Comparison of ENCODE assay signal across 19 mouse cellular contexts in genomic region chr11:118182353-118182752, GRCm38 (mm10). TPM values are rescaled to one million over a fixed set of nuclear protein-coding genes. Genes with fewer than 3 reads are reported as not detected.
DNase-seq lines count a peak whose midpoint lies in the region; ATAC-seq and TF ChIP-seq lines count a peak whose summit lies in the region.
"Had no signal": no experiment of that assay in that cellular context is flagged by ENCODE, and none has a peak within 500 bp of the region (broad histone marks: within the 10 kb centered on the region; RNA-seq: fewer than 3 reads in every experiment).

No protein-coding gene starts in this region.

- no peaks in the 10 kb centered on the region for H3K27me3 ChIP-seq in heart, embryonic 10.5 days (ENCODE audit: insufficient read depth, poor library complexity, severe bottlenecking)
- no peaks in the 10 kb centered on the region for H3K27me3 ChIP-seq in heart, embryonic 14.5 days (ENCODE audit: control insufficient read depth, insufficient read depth, low read length)
- H3K27me3 ChIP-seq in heart, adult 2 months (ENCODE audit: control insufficient read depth, insufficient read depth, low read length), result no peaks in the 10 kb centered on the region
- no peaks in the 10 kb centered on the region for H3K27me3 ChIP-seq in spleen, adult 2 months (ENCODE audit: control insufficient read depth, insufficient read depth, low read length)
- H3K27me3 ChIP-seq: CH12.LX; embryonic facial prominence, embryonic 13.5 days; forebrain, embryonic 12.5 days; hindbrain, embryonic 12.5 days; Patski had no signal

- WGBS in heart, embryonic 10.5 days, result 88% methylated on average over 4 of the region's 4 CpGs
- 72% methylated on average over 4 of the region's 4 CpGs for WGBS in heart, embryonic 14.5 days
- WGBS in heart, adult 2 months, result 88% methylated on average over 4 of the region's 4 CpGs
- WGBS in spleen, adult 2 months, result 87% methylated on average over 4 of the region's 4 CpGs

- no peak for TF ChIP-seq POLR2A in heart, adult 2 months (IDR thresholded peaks at IDR 0.05; ENCODE audit: insufficient read depth, low read depth, low read length)
- no peak for TF ChIP-seq POLR2A in spleen, adult 2 months (IDR thresholded peaks at IDR 0.05; ENCODE audit: low read depth, low read length)

- DNase-seq in heart, embryonic 10.5 days (ENCODE audit: low spot score), result no peak
- DNase-seq in heart, adult 11 months, result no peak
- DNase-seq in heart, adult 2 months, result no peak
- DNase-seq in spleen, adult 2 months (ENCODE audit: low read depth in 1 of 2, low spot score in 2 of 2), result no peak
- no peak for DNase-seq in spleen, adult 12 weeks (ENCODE audit: low spot score)
- DNase-seq: adrenal gland, postnatal 14 days; cerebellum, postnatal 36 days; gastrocnemius, postnatal 10 days; heart, postnatal 14 days had no signal

- H3K9ac ChIP-seq in heart, embryonic 14.5 days (ENCODE audit: low read length), result 0 out of 2 replicates have a peak overlapping the region, but pooled peaks have one; percentile 27
- no peak overlapping the region for H3K9ac ChIP-seq in heart, adult 2 months (ENCODE audit: low read depth, low read length)
- H3K9ac ChIP-seq: embryonic facial prominence, embryonic 13.5 days; forebrain, embryonic 12.5 days; hindbrain, embryonic 12.5 days had no signal

- H3K4me3 ChIP-seq in heart, embryonic 10.5 days, result no peak overlapping the region
- H3K4me3 ChIP-seq in heart, embryonic 14.5 days (ENCODE audit: control insufficient read depth in 1 of 2, insufficient read depth in 1 of 2, low read depth in 1 of 2, low read length in 2 of 2), result no peak overlapping the region
- H3K4me3 ChIP-seq in heart, adult 2 months, result no peak overlapping the region
- H3K4me3 ChIP-seq in spleen, adult 2 months (ENCODE audit: extremely low read depth, insufficient read depth, insufficient read length), result no peak overlapping the region
- H3K4me3 ChIP-seq: embryonic facial prominence, embryonic 13.5 days; forebrain, embryonic 12.5 days; hindbrain, embryonic 12.5 days had no signal

- no peaks in the 10 kb centered on the region; the same call in 1 of the 2 replicates for H3K79me2 ChIP-seq in heart, adult 2 months (replicated peaks; ENCODE audit: control insufficient read depth, insufficient read depth, low read length)

- no peak for TF ChIP-seq EP300 in heart, adult 2 months (IDR thresholded peaks at IDR 0.05; ENCODE audit: insufficient read depth, low read depth, low read length)

- H3K36me3 ChIP-seq in heart, embryonic 10.5 days, result peaks cover 70% of the 10 kb centered on the region
- H3K36me3 ChIP-seq in heart, embryonic 14.5 days (ENCODE audit: control insufficient read depth, insufficient read depth, low read length), result peaks cover 87% of the 10 kb centered on the region
- peaks cover 10% of the 10 kb centered on the region for H3K36me3 ChIP-seq in heart, adult 2 months (ENCODE audit: control insufficient read depth, insufficient read depth, low read length)
- H3K36me3 ChIP-seq in spleen, adult 2 months (ENCODE audit: control insufficient read depth, insufficient read depth, low read length), result peaks cover 51% of the 10 kb centered on the region

- ATAC-seq in heart, embryonic 14.5 days (ENCODE audit: insufficient number of reproducible peaks, insufficient read depth, low FRiP score, low read depth), result no peak
- ATAC-seq: activated CD4-positive, CD25-positive, alpha-beta regulatory T cell, adult 4 months; hindbrain, embryonic 16.5 days; inflammation-experienced regulatory T-cells, adult 6 months; intestine, postnatal 0 days; Patski had no signal

- no peak for TF ChIP-seq CTCF in heart, adult 2 months (IDR thresholded peaks at IDR 0.05)
- TF ChIP-seq CTCF in spleen, adult 2 months (IDR thresholded peaks at IDR 0.05; ENCODE audit: extremely low read depth, insufficient read depth, insufficient read length, insufficient replicate concordance), result no peak

- peaks cover 21% of the 10 kb centered on the region for H3K4me1 ChIP-seq in heart, embryonic 10.5 days
- peaks cover 11 to 30% of the 10 kb centered on the region in 2 experiments for H3K4me1 ChIP-seq in heart, embryonic 14.5 days (ENCODE audit: control insufficient read depth in 2 of 2, insufficient read depth in 2 of 2, low read length in 2 of 2)
- H3K4me1 ChIP-seq in heart, adult 2 months (ENCODE audit: control insufficient read depth, insufficient read depth, low read length), result peaks cover 10% of the 10 kb centered on the region
- H3K4me1 ChIP-seq in spleen, adult 2 months (ENCODE audit: control insufficient read depth, insufficient read depth, insufficient read length), result peaks cover 10% of the 10 kb centered on the region; the same call in 1 of the 2 replicates
- H3K4me1 ChIP-seq: forebrain, embryonic 12.5 days; hindbrain, embryonic 12.5 days had no signal

- H3K9me3 ChIP-seq in heart, embryonic 10.5 days, result no peaks in the 10 kb centered on the region
- no peaks in the 10 kb centered on the region for H3K9me3 ChIP-seq in heart, embryonic 14.5 days (ENCODE audit: control insufficient read depth, low read length)
- H3K9me3 ChIP-seq: embryonic facial prominence, embryonic 13.5 days; forebrain, embryonic 12.5 days; hindbrain, embryonic 12.5 days had no signal

- H3K27ac ChIP-seq in heart, embryonic 10.5 days, result peak overlapping the region; percentile 30; the same call in 1 of the 2 replicates
- H3K27ac ChIP-seq in heart, embryonic 14.5 days (replicated peaks in 1 of 2; ENCODE audit: control insufficient read depth in 1 of 2, insufficient read depth in 1 of 2, low read depth in 2 of 2, low read length in 2 of 2), result 0 out of 4 replicates have a peak overlapping the region, but pooled peaks of 1 of the 2 experiments have one; percentile 43
- H3K27ac ChIP-seq in heart, adult 2 months, result no peak overlapping the region
- H3K27ac ChIP-seq in spleen, adult 2 months (ENCODE audit: insufficient read depth, low read length), result peak overlapping the region; percentile 43; the same call in 1 of the 2 replicates
- H3K27ac ChIP-seq: embryonic facial prominence, embryonic 13.5 days; forebrain, embryonic 12.5 days; hindbrain, embryonic 12.5 days had no signal

- no peak overlapping the region for H3K4me2 ChIP-seq in heart, embryonic 14.5 days (ENCODE audit: low read length)
- H3K4me2 ChIP-seq: embryonic facial prominence, embryonic 13.5 days; forebrain, embryonic 12.5 days; hindbrain, embryonic 12.5 days had no signal

- intact Hi-C loops in heart, adult 2 months (cut with DNase I), result loop anchor here (5.0 kb wide), 1 partner anchor 35 kb away; no protein-coding TSS in a partner anchor

RNA-seq across cellular contexts. Expression of gene Dnah17, which starts 51.9 kb away (rescaled TPM):
- 0.12 and 0.14 TPM in 2 replicates for polyA plus RNA-seq in heart, embryonic 10.5 days (2016; fragmentation: Nextera tagmentation; extraction: Ambion mirVana)
- 0.11 and 0.23 TPM in 2 replicates for polyA plus RNA-seq in heart, embryonic 14.5 days (2014; fragmentation: Nextera tagmentation; extraction: Ambion mirVana)
- total RNA-seq in heart, adult 2 months (2021), result under 1 TPM; 0.11 to 0.26 TPM
- polyA plus RNA-seq in heart, adult 2 months (2012; rRNA removed), result 0.03 and 0.08 TPM in 2 replicates
- polyA plus RNA-seq in spleen, adult 2 months (2012; rRNA removed), result 0.21 and 0.23 TPM in 2 replicates
